Mouse (Mus musculus) liver, postnatal 0 days (tissue): ENCODE measurements around the gene Trpc4ap.

Experiments used
- CTCF ChIP-seq: sonication (generic); IDR thresholded peaks from 2 replicates; pipeline ENCODE4 v1.5.1; 2016; ENCODE audit warnings: antibody characterized with exemption, low read depth
- EP300 ChIP-seq: IDR thresholded peaks from 2 replicates; pipeline ENCODE4 v1.6.1; 2016; ENCODE audit warnings: antibody characterized with exemption, low read depth, mild to moderate bottlenecking

- TF ChIP-seq CTCF (no peak), EP300 (no peak)
Observed at GRCm38 (mm10) chr2:155667881-155668280, 24.3 kb downstream of the Trpc4ap start.
